Mouse (Mus musculus): ENCODE measurements around the gene Nudcd3.

GRCm38 (mm10) chr11:6178673-6179166, 21.5 kb downstream of the Nudcd3 start:
- TF ChIP-seq CTCF (IDR thresholded peaks at IDR 0.05; ENCODE audit: extremely low read depth, insufficient read depth, insufficient read length, insufficient replicate concordance) (no peak), POLR2A (IDR thresholded peaks at IDR 0.05; ENCODE audit: low read depth, low read length) (no peak)
